Mouse (Mus musculus) brain, embryonic 14.5 days (tissue): Measurements from ENCODE around the gene D630045J12Rik.

Source experiments
- CTCF ChIP-seq: fragments of 200-500 bp; IDR thresholded peaks from 2 replicates; pipeline ENCODE4 v1.5.1; 2012; ENCODE audit warnings: inconsistent platforms, mild to moderate bottlenecking, moderate library complexity, borderline replicate concordance; ENCODE audit not compliant: insufficient read depth, insufficient read length; ENCODE audit errors: extremely low read depth
- POLR2A ChIP-seq: fragments of 200-500 bp; IDR thresholded peaks from 2 replicates; pipeline ENCODE4 v1.6.1; 2012; ENCODE audit warnings: mild to moderate bottlenecking, inconsistent platforms, borderline replicate concordance; ENCODE audit not compliant: poor library complexity, insufficient read depth, insufficient read length, severe bottlenecking; ENCODE audit errors: extremely low read depth

- TF ChIP-seq CTCF = no peak
- no peak for TF ChIP-seq POLR2A
Observed at GRCm38 (mm10) chr6:38205375-38205774, 48.4 kb downstream of the D630045J12Rik start.
